Mouse (Mus musculus) G1E (cell line): ENCODE measurements around the gene Gm9945.

Experiments used
- CTCF ChIP-seq: IDR thresholded peaks from 2 replicates; pipeline ENCODE4 v1.5.1; 2012; ENCODE audit warnings: low read depth, low read length, inconsistent platforms, mixed read lengths
- GATA1 ChIP-seq: IDR thresholded peaks from 2 replicates; pipeline ENCODE4 v1.6.1; 2012; ENCODE audit warnings: borderline replicate concordance, low read length, inconsistent platforms, mixed read lengths
- GATA2 ChIP-seq: IDR thresholded peaks from 2 replicates; pipeline ENCODE4 v1.6.1; 2012; ENCODE audit warnings: low read depth, low read length, inconsistent platforms, borderline replicate concordance
- POLR2AphosphoS5 ChIP-seq: IDR thresholded peaks from 2 replicates; pipeline ENCODE4 v1.6.1; 2012; ENCODE audit warnings: low read depth, low read length, inconsistent platforms; ENCODE audit not compliant: insufficient replicate concordance
- TAL1 ChIP-seq: conservative IDR thresholded peaks from 2 replicates; pipeline ENCODE4 v1.6.1; 2012; ENCODE audit warnings: low read depth, low read length, inconsistent platforms, mixed read lengths

DNA sequence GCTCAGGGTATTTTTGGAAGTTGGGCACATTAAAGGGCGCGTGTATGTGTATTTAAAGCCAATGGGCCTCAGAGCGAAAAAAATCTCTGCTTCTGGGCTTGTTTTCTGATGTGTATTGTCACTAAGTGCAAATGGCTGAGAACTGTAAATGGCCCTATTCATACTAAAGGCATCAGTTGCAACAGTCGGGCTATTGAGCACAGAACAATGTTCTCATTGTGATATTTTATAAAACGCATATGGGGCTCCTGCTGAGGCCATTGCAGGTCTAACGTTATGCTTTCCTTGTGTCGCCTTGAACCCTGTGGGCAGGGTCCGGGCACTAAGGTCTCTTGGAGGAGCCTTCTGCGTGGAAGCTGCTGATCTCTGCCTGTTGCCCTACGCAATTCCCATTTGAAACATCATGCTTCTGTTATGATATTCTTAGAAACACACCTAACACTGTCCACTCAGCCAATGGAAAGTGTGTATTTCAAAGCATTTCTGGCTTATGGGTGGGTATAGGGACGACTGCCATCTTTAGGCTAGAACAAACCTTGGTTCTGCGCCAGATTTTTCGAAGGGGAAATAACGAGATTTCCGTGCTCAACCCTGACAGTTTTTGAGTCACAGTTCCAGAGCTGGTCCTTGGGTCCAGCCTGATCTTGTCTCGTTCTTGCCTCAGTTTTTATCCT, 10.5 kb upstream of the Gm9945 start:
- TF ChIP-seq TAL1 (no peak), POLR2AphosphoS5 (no peak), CTCF (no peak), GATA1 (no peak), GATA2 (no peak)
